Mouse (Mus musculus) thymus, postnatal 4 days (tissue): ENCODE data around the gene Ddx41.
A peak's percentile ranks its signal among the peaks of the same experiment; 100 is the strongest.
"Not testable (repeated sequence)": the region's sequence is repeated elsewhere in the genome, so short reads cannot be mapped to it uniquely, and the experiment has no call there.

Experiments
- DNase-seq: peaks from one replicate; pipeline ENCODE4 v3.0.0; 2021

Ddx41 gene

GRCm38 (mm10) chr13:55536194-55537175 is at the start of gene Ddx41:
Ddx41 (minus strand) TSS chr13:55536658.
- DNase-seq: peak; percentile 96

GRCm38 (mm10) chr13:55578086-55578485 is 41.6 kb upstream of the Ddx41 start:
- DNase-seq: no peak

GRCm38 (mm10) chr13:55576872-55577271 is 40.4 kb upstream of the Ddx41 start:
- not testable (repeated sequence) for DNase-seq

- peak; percentile 56 for DNase-seq
Observed at GRCm38 (mm10) chr13:55575932-55576331, 39.5 kb upstream of the Ddx41 start.

GRCm38 (mm10) chr13:55574321-55574720 is 37.9 kb upstream of the Ddx41 start:
- no peak for DNase-seq

- no peak for DNase-seq
Observed at GRCm38 (mm10) chr13:55573432-55573831, 37.0 kb upstream of the Ddx41 start, which contains the start of gene Tmed9. Tmed9 (plus strand) TSS chr13:55573732.

GRCm38 (mm10) chr13:55571977-55572376 is 35.5 kb upstream of the Ddx41 start:
- DNase-seq: no peak

GRCm38 (mm10) chr13:55571027-55571751 is 34.7 kb upstream of the Ddx41 start, which contains the start of gene Fam193b:
Fam193b (minus strand) TSS chr13:55571120.
- peak; percentile 97 for DNase-seq

- DNase-seq: peak; percentile 70
Observed at GRCm38 (mm10) chr13:55570286-55570973, 34.0 kb upstream of the Ddx41 start.

GRCm38 (mm10) chr13:55569726-55570285 is 33.3 kb upstream of the Ddx41 start:
- DNase-seq: peak; percentile 58

GRCm38 (mm10) chr13:55568524-55568923 is 32.1 kb upstream of the Ddx41 start:
- not testable (repeated sequence) for DNase-seq

- DNase-seq: no peak
Observed at GRCm38 (mm10) chr13:55567949-55568348, 31.5 kb upstream of the Ddx41 start.

- DNase-seq: no peak
Observed at GRCm38 (mm10) chr13:55567001-55567400, 30.5 kb upstream of the Ddx41 start.

- DNase-seq: no peak
Observed at GRCm38 (mm10) chr13:55563266-55563879, 26.9 kb upstream of the Ddx41 start.

- DNase-seq: no peak
Observed at GRCm38 (mm10) chr13:55557499-55557898, 21.0 kb upstream of the Ddx41 start.

GRCm38 (mm10) chr13:55555921-55556320 is 19.5 kb upstream of the Ddx41 start:
- no peak for DNase-seq

GRCm38 (mm10) chr13:55549061-55549460 is 12.6 kb upstream of the Ddx41 start:
- no peak for DNase-seq

- no peak for DNase-seq
Observed at GRCm38 (mm10) chr13:55548426-55548825, 12.0 kb upstream of the Ddx41 start.

- no peak for DNase-seq
Observed at GRCm38 (mm10) chr13:55547916-55548315, 11.5 kb upstream of the Ddx41 start.

- DNase-seq: no peak
Observed at GRCm38 (mm10) chr13:55544792-55545191, 8.3 kb upstream of the Ddx41 start.

GRCm38 (mm10) chr13:55543447-55543846 is 7.0 kb upstream of the Ddx41 start:
- no peak for DNase-seq

GRCm38 (mm10) chr13:55542891-55543290 is 6.4 kb upstream of the Ddx41 start:
- DNase-seq: no peak
